Mouse (Mus musculus) spleen, adult 2 months (tissue): Measurements from ENCODE around the gene Tlcd1.

Source experiments
- CTCF ChIP-seq: fragments of 200-500 bp; IDR thresholded peaks from 2 replicates; pipeline ENCODE4 v1.5.1; 2011; ENCODE audit warnings: mild to moderate bottlenecking, inconsistent platforms; ENCODE audit not compliant: insufficient read depth, insufficient read length, insufficient replicate concordance; ENCODE audit errors: extremely low read depth
- POLR2A ChIP-seq: fragments of 200-500 bp; IDR thresholded peaks from 2 replicates; pipeline ENCODE4 v1.6.1; 2011; ENCODE audit warnings: low read depth, low read length, inconsistent platforms

DNA sequence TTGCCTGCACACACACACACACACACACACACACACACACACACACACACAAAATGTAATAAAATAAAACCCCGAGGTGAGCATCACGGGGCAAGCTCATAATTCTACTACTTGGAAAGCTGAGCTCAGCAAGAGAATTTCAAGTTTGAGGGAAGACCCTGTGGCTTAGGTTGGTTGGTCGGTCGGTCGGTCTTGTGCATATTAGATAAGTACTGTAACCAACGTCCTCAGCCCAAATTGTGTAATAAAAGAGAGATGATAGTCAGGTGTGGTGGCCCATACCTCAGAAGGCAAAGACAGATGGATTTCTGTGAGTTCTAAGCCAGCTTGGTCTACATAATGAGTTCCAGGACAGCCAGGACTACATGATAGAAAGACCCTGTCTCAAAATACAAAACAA lies 42.6 kb upstream of the Tlcd1 start:
- TF ChIP-seq CTCF: no peak
- no peak for TF ChIP-seq POLR2A
